Mouse (Mus musculus) heart, postnatal 10 days (tissue): ENCODE data around the gene Gm35134. TPM values are rescaled to one million over a fixed set of nuclear protein-coding genes. Genes with fewer than 3 reads are reported as not detected.
"Not testable (repeated sequence)": the region's sequence is repeated elsewhere in the genome, so short reads cannot be mapped to it uniquely, and the experiment has no call there.

Source experiments
- DNase-seq, 2 experiments: peaks; one replicate each; pipeline ENCODE4 v3.0.0; 2021
- intact Hi-C: fragments of 180-260 bp; cut with DNase I; formaldehyde crosslinking; loops from one replicate; pipeline ENCODE4 v1.15.1; 2025
- total RNA-seq, 2 experiments: library from RNA; stranded (reverse); gene quantifications; 2 replicates each; pipeline ENCODE4 v1.2.3; 2021

The Gm35134 gene
- not detected for total RNA-seq

GRCm38 (mm10) chrY:19112707-19113106, at the start of gene Gm35134:
TSS of gene Gm35134 (plus strand) at chrY:19113007.
- DNase-seq, intact Hi-C loops: not testable (repeated sequence)
